Mouse (Mus musculus) left cerebral cortex, postnatal 36 days (tissue): ENCODE data around the gene Mrpl50. TPM values are rescaled to one million over a fixed set of nuclear protein-coding genes. Genes with fewer than 3 reads are reported as not detected.
"Not testable (repeated sequence)": the region's sequence is repeated elsewhere in the genome, so short reads cannot be mapped to it uniquely, and the experiment has no call there.

Experiments
- DNase-seq, 2 experiments: peaks; one replicate each; pipeline ENCODE4 v3.0.0; 2021 to 2022; ENCODE audit warnings: low spot score in 2 of 2, mixed read lengths in 1 of 2
- intact Hi-C: fragments of 180-260 bp; cut with DNase I; formaldehyde crosslinking; loops from one replicate; pipeline ENCODE4 v1.15.1; 2025
- total RNA-seq, 2 experiments: library from RNA; stranded (reverse); gene quantifications; 2 replicates each; pipeline ENCODE4 v1.2.3; 2021

The Mrpl50 gene
- total RNA-seq, 2 experiments from 2014 or later = 28.4 to 30.0 TPM

DNA sequence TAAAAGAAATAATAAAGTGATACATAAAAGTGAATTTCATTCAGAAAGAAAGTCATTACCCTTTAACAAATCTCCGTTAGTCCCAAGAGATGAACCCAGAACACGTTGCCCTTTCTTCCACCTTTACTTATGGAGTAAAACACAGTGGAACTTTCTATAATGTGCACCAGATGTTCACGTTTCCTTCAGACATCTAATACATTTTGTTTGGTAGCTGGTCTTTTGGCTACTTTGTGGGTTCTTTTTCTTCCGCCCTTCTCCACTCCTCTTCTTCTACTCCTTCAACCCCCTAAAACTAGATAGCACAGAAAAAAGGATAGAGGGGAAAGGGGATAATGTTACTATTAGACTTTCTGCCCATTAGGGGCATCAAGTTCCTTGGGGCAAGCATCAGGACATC, 8.3 kb downstream of the Mrpl50 start:
- DNase-seq = no peak
- intact Hi-C loops = no loop called here

DNA sequence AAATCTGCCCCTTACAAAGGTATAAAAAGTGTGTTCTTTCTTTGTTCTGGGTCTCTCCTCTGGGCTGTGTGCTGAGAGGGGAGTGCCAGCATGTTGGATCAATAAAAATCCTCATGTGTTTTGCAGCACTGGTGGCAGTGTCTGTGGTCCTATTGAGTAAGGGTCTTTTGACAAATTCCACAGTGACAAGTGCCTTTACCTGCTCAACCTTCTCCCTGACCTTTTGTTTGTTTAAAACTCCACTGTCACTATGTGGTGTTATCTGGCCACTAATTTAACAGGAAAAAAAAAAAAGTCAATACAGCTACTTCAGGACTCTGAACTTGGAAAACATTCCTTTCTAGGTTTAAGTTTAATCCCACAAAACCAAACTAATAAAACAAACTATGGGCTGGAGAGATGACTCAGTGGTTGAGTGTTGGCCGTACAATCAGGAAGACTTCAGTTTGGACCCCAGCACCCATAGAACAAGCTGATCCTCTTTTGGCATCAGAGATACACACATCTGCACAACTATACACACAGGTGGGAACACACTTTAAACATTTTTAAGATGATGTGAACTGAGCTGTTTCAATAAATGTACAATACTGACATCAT, 10.6 kb downstream of the Mrpl50 start:
- DNase-seq, intact Hi-C loops: not testable (repeated sequence)

- intact Hi-C loops = no loop called here
- no peak for DNase-seq
These were observed 11.7 kb downstream of the Mrpl50 start for GRCm38 (mm10) chr4:49509183-49509582.

DNA sequence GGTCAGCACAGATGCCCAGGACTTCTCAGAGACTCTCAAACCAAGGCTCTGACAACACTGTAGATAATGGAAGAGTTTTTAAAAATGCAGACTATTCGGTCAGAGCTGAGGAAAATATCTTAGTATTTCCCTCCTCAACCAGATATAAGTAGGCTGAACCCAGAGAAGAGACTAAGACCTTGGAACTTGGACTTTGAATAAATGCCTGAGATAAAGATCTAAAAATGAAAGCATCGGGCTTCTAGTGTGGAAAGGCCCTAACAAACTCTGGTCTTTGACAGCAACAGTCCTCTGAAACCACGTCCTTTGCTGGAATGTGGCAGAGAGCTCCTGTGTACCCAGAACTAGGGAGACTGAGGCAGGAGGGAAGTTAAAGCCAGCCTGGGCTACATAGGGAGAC, 14.5 kb downstream of the Mrpl50 start, which contains the start of gene Baat:
Gene Baat, minus strand, starts transcription at position 172 of the 400 bp plus-strand sequence.
- intact Hi-C loops = no loop called here
- no peak for DNase-seq

DNA sequence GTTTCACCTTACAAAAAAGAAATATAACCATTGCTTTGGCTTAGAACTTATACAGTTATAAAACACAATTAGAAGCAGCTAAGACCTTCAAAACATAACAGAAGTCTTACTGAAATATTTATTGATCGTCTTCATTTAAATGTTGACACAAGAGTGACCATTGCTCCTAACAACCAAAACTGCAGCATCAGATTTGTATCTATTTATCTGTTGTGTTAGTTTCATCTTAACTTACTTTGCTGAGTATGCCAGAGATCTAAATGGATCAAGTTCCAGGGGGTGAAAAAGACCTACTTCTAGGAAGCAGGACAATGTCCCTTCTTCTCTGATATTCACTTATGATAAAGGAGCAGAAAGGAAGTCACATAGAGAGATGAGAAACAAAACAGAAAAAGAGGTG, 17.3 kb downstream of the Mrpl50 start:
- intact Hi-C loops = no loop called here
- no peak for DNase-seq

- DNase-seq, intact Hi-C loops: not testable (repeated sequence)
These were observed 34.8 kb downstream of the Mrpl50 start for GRCm38 (mm10) chr4:49485934-49486650.

DNA sequence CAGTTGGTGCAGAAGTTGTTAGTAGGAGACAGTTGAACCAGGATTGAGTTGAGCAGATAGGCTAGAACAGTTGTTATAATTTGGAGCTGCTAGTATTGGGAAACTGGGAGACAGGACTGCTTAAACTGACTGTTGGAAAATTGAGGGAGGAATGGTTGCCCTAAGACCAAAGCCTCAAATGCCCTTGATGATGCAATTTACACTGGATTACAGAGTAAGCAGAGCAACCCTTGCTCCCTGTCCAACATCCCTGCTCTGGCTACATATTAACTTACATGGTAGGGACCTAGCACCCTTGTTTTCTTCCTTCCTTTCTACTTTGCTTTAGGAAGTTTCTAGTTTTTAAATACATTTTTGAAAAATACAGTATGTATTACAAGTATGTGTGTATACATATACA, 35.5 kb downstream of the Mrpl50 start:
- DNase-seq = no peak
- intact Hi-C loops = no loop called here

- intact Hi-C loops = no loop called here
- no peak for DNase-seq
These were observed 40.0 kb downstream of the Mrpl50 start for GRCm38 (mm10) chr4:49480896-49481295.

DNA sequence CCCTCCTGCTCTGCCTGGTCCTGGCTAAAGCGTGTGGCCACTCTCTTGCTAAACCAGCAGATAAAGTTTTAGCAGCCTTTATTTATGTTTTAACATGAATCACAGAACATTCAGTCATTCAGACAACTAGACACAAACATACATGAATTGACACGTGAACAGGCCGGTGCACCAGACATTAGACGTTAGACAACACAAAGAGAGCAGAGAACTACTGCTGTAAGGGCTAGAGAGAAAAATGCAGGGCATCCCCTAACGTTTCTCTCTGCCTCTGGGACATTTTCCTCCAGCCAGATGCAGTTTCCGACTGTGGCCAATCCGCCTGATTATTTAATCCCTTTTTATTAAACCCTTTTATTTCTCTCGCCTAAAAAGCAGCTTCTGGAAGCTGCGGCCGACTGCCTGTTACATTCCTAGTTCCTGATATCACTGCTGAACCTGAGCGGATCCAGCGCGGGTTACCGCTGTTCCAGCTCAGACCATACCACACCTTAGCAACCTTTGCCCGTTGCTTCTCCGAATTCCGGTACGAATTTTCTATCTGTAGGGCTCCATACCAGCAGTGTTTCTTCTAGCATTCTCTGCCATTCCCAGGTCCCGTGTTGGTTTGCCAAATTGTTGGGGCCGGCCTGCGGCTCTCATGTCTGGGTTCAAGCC, 40.7 kb downstream of the Mrpl50 start:
- intact Hi-C loops = no loop called here

GRCm38 (mm10) chr4:49479035-49479434, 41.9 kb downstream of the Mrpl50 start:
- DNase-seq, intact Hi-C loops: not testable (repeated sequence)

More for the DNA sequence above, 40.7 kb downstream of the Mrpl50 start:
- DNase-seq = no peak

GRCm38 (mm10) chr4:49478118-49478877, 42.6 kb downstream of the Mrpl50 start:
- intact Hi-C loops = no loop called here
- DNase-seq = no peak

DNA sequence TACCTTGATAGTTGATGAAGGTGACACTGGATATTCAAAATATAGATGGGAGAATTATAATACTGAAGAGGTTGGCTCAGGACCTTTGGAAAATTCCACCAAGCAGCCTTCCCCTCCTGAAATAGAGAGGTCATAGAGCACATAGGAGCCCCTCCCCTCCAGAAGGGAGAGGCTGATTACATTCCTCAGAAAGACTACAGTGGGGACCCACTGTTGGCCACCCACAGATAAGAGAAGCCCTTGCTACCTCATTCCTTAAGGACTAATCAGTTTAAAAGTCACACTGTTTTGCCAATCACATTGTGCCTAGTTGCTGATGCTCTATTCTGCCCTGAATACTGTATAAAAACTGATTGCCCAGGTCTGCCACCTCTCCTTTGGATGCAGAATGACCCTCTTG, 46.3 kb downstream of the Mrpl50 start:
- DNase-seq = no peak

DNA sequence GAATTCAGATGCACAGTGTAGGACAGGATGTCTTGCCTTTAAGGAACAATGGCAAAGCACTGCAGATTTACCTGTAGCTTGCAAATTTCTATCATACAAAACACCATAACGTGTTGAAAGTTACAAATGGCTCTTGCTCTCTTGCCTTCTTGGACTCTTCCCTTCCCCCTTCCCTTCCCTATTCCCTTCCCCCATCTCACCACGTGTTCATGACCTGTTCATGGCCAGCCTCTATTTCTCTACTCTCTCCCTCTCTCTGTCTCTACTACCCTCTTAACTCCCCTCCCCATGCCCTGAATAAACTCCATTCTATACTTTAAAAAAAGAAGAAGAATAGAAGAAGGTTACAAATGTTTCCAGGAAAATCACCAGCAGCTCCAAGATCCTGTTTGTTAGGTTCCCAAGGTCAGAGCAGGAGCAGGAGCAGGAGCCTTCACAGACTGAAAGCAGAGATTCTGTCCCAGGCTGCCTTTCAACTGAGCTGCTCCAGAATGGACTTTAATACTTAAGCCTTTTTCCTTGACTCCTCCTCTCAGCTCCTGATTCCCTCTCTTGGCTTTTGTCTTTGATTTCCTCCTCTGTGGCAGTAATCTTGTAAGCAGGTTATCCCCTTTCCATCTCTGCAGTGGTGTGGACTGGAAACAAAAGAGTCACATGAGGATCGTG, 47.3 kb downstream of the Mrpl50 start, which contains the start of gene Acnat1:
Gene Acnat1, minus strand, starts transcription at position 478 of the 666 bp plus-strand sequence.
- intact Hi-C loops = no loop called here
- no peak for DNase-seq

More for the DNA sequence above, 46.3 kb downstream of the Mrpl50 start:
- intact Hi-C loops = no loop called here

DNA sequence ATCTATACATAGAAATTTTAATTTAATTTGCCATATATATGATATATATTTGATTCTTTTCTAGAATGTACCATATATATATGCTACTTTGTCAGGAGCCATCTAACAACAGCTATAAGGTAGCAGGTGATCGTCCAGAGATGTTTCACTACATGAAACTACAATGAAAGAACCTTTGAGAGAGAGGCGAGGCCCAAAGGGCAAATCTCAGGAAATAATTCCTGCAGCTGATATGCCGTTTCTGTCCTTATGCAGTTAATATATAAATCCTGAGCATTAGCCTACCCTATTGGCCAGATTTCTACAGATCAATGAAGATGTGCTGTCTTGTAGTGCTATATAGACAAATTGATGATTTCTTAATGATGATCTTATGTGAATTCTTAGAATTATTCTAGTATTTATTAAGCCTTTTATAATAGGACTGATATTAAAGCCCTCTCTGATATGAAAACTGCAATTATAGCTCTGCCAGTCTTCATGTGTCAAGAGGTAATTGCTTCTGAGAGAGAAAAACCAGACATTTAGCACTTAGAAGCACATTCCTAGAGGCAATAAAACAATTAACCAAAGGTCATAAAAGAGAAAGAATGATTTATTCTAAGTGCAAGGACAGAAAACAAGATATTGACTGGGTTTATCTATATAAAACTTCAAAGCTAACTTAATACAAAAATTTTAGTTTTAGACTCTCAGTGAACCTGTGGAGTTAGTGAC, 51.3 kb downstream of the Mrpl50 start:
- intact Hi-C loops = no loop called here
- DNase-seq = no peak

DNA sequence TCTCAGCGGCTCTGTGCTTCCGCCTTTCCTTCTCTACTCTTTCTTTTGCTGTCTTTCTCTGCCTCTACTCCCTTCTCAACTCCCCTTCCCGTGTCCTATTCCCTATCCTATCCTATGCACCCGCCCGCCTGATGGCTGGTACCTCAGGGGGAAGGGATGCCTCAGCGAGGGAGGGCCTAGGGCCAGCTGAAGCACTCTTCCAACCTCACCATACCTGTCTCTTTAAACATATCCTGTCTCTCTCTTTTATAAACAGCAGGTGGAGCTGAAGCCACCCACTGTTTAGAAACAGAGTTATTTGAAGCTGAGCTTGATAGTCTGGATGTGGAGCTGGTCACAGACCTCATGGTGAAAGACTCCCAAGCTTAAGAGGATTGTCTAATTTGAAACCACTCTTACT, 53.5 kb downstream of the Mrpl50 start:
- no peak for DNase-seq
- intact Hi-C loops = no loop called here
